Mouse (Mus musculus) kidney, adult 18-20 months (tissue): ENCODE data around the gene BC055324.

Source experiments
- DNase-seq: peaks from one replicate; pipeline ENCODE4 v3.0.0; 2021

BC055324 gene

DNA sequence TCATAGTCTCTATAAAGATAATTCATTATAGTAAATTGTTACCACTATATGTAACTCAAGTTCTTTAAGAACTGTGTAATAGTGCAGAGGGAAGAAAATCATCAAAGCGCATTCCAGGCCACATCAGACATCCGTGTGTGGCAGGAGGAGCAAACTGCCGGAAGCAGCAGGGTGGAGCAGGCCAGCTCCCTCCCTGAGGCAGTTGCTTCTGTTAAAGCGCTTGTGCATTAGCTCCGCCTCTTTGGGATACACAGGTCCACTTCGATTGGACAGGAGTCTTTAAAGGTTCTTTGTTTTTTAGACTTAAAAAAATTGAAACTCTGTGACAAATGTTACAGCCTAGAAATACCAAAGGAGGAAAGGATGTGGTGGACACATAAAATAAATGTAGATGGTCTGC, 52.5 kb downstream of the BC055324 start:
- DNase-seq: no peak

GRCm38 (mm10) chr1:163934591-163934990, 60.0 kb downstream of the BC055324 start:
- DNase-seq: no peak

DNA sequence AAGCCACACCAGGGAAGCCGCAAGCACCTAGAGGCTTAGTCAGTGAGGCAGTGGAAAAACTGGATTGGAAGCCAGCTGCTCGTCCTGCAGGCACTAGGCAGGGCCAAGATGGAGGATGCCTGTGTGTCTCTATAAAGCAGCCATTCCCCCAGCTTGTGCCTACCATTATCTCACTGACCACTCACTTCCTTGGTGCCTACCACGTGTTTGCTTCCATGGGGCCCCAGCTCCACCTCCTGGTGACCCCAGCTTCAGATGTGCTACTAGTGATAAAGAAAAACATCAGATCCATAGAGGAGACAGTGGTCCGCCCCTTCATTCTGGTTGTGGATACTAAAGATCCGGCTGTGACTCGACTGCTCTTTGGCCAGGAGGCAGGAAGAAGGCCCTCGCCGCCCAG, 62.8 kb downstream of the BC055324 start:
- no peak for DNase-seq

GRCm38 (mm10) chr1:163930458-163930794, 64.2 kb downstream of the BC055324 start:
- no peak for DNase-seq

GRCm38 (mm10) chr1:163929636-163930457, 64.7 kb downstream of the BC055324 start:
- peak; percentile 94 for DNase-seq

DNA sequence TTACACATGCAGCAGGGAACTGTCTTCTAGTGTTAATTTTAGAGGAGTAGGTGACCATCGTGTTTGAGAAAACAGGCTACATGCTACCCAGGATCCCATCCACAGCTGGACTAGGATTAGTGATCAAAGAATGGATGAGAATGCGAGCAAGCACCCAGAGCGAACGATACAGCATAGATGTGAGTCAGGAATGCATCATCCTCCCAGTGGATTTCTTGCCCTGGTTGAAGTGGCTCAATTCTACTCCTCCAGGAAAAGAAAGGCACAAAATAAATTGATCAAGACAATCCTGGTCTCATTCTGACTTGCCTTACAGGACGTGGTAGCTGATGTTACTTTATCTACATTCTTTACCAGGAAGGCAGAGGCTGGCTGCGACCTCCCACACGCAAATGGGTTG, 65.8 kb downstream of the BC055324 start, which contains the start of gene Scyl3:
Gene Scyl3, plus strand, starts transcription at position 255 of the 400 bp plus-strand sequence.
- no peak for DNase-seq

DNA sequence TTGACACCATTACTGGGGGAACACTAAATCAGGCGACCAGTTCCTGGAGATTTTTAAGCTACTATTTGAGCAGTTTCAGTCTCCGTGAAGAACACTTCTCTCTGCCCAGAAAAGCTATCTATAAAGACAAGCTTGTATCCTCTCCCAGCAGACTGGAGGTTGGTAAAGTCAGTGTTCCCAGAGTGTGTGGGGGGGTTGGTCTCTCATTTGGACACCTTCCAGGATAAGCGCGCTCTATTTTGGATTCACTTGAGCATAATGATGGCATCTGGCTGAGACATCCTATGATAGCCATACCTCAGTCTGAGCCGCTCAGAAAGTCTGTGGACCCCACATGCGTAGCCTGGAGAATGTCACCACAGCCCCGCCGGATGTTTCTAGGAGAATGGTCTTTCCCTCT, 70.5 kb downstream of the BC055324 start:
- no peak for DNase-seq

- no peak for DNase-seq
Observed at GRCm38 (mm10) chr1:163917349-163918160, 77.0 kb downstream of the BC055324 start.

GRCm38 (mm10) chr1:163911981-163912380, 82.6 kb downstream of the BC055324 start:
- no peak for DNase-seq

DNA sequence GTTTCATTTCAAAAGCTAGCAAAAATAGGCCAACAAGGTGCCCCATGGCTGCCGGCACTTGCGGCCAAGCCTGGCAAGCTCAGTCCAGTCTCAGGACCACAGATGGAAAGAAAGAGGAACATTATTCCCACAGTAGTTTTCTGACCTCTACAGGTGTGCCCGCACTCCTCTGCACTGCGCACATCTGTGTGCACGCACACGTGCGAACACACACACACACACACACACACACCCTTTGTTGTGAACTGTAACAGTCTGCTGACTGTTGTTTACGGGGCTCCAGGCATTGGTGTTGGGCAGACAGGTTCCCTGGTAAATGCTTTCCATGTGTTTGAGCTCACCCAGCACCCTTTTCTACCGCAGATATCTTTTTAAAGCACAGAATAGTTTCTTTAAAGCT, 83.8 kb downstream of the BC055324 start:
- DNase-seq: no peak

GRCm38 (mm10) chr1:163910343-163910742, 84.3 kb downstream of the BC055324 start:
- peak; percentile 6 for DNase-seq

DNA sequence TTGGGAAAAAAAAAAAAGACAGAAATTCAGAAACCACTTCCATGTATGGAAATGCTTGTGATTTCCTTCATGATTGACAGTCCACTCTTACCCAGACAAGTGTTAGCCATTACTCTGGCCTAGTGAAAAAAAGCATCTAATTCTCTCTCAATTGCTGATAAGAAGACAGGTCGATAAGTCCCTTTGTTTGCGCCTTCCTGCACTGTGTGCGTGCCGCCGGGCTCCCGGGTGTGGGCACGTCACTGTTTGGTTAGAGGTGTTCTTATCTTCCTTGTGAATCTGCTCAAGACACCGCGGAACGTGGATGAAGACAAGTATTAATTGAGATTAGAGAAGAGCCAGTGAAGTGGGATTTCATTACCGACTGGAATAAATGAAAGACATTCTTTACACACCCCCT, 86.2 kb downstream of the BC055324 start:
- DNase-seq: no peak

DNA sequence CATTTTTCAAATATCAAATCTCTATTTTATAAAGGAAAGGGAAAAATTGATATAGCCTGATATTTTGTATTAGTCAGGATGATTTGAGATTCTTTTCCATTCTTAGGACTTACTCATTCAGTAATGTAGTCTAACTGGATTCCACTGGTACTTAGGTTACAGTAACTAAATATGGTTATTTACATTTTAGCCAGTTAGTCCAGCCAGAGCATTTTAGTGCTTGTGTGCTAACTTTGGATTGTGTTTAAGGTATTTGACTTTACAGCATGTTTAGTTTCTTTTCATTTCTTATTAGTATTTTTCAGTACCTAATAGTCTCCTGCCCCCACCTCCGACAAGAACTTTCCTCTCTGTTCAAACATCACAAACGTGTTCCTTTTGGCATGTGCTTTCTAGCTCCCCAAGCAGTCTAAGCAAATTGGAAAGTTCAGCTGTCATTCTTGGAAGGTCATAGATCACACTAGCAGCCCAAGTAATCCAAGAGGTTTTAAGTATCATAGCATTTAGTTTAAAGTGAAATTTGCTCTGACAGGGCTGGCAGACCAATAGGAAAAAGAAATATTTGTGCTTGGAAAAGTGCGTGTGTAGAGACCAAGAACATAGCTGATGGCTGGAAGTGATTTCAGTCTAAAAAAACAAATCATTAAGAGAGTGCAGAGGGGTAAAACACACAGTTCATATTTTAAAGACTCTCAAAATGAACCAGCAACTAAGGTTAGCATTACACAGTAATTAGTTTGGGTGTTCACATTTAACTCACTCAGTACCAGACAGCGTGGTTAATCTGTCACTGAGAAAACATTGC, 87.4 kb downstream of the BC055324 start:
- no peak for DNase-seq

- no peak for DNase-seq
Observed at GRCm38 (mm10) chr1:163903411-163903810, 91.2 kb downstream of the BC055324 start.

DNA sequence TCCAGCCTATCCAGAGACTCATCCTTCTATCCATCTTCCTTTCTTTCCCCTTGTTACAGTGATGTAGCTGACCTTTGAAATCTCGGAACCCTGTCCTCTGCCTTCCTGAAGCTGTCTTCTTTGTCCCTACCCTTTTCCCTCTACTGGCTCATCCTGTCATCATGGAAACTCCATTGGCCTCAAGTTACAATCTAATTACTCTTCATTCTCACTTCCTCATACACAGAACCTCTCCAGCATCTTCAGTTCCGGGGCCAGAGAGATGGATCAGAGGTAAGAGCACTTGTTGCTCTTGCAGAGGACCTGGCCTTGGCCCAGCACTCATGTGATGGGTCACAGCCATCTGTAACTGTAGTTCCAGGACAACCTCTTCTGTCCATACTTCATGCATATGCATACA, 94.4 kb downstream of the BC055324 start:
- no peak for DNase-seq

GRCm38 (mm10) chr1:163899575-163899974, 95.0 kb downstream of the BC055324 start:
- DNase-seq: no peak

- DNase-seq: no peak
Observed at GRCm38 (mm10) chr1:163898291-163898764, 96.3 kb downstream of the BC055324 start.
